Mouse (Mus musculus) E14TG2a.4 (cell line): Measurements from ENCODE around the gene Tuba1b.

Experiments
- CTCF ChIP-seq: conservative IDR thresholded peaks from 2 replicates; pipeline ENCODE4 v1.5.1; 2014; ENCODE audit warnings: low read length
- NANOG ChIP-seq: IDR thresholded peaks from 2 replicates; pipeline ENCODE4 v1.6.1; 2014; ENCODE audit warnings: borderline replicate concordance, low read length, mixed read lengths
- POU5F1 ChIP-seq: IDR thresholded peaks from 2 replicates; pipeline ENCODE4 v1.6.1; 2014; ENCODE audit warnings: low read length, borderline replicate concordance

- no peak for TF ChIP-seq CTCF
- TF ChIP-seq NANOG: no peak
- TF ChIP-seq POU5F1: no peak
These were observed 6.5 kb upstream of the Tuba1b start for GRCm38 (mm10) chr15:98940816-98941215.
